Mouse (Mus musculus): ENCODE results near the gene Acvr1b.
A peak's percentile ranks its signal among the peaks of the same experiment; 100 is the strongest.

The Acvr1b gene

DNA sequence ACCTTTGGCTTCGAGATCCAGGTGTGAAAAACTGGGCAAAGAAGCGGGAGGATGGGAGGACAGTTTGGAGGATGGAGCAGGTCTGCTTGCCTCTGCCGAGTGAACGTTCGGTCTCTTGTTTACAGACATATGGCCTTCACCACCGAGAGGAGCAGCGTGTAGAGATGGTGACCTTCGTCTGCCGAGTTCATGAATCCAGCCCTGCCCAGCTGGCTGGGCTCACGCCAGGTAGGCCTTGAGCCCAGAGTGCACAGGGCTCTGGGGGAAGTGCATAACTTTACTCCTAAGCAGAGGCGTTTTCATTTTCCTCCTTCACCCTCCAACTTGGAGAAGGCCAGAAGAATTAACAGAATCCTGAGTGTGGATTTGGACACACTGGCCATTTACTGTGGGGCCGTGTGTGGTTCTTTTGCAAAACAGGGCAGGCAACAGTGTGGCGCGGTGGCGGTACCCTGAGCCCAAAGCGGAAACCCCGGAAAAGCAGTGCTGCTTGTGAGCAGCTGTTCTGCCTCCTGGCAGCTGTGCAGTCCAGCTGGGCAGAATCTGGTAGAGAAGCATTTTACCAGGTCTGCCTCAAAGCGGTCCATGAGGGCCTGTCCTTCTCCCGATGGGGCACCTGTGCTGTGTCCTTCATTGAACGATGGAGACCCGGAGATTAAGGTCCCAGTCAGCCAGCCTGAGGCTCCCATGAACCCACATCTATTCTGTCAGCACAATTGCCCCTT lies 55.2 kb downstream of the Acvr1b start:
- DNase-seq (ENCODE audit: low read depth, low spot score), result no peak

DNA sequence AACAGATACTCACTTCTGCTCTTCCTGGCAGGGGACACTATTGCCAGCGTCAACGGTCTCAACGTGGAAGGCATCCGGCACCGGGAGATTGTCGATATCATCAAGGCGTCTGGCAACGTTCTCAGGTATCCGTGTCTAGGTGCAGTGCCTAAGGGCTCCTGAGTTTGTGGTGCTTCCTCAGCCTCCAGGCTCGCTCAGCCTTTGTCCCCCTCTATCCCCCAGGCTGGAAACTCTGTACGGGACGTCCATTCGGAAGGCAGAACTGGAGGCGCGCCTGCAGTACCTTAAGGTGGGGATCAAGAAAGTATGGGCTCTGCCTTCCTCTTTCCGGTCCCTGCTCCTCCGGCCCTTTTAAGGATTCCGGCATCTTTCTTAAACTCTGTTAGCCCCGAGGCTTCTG lies 56.6 kb downstream of the Acvr1b start:
- no peak for DNase-seq (ENCODE audit: low read depth, low spot score)

DNA sequence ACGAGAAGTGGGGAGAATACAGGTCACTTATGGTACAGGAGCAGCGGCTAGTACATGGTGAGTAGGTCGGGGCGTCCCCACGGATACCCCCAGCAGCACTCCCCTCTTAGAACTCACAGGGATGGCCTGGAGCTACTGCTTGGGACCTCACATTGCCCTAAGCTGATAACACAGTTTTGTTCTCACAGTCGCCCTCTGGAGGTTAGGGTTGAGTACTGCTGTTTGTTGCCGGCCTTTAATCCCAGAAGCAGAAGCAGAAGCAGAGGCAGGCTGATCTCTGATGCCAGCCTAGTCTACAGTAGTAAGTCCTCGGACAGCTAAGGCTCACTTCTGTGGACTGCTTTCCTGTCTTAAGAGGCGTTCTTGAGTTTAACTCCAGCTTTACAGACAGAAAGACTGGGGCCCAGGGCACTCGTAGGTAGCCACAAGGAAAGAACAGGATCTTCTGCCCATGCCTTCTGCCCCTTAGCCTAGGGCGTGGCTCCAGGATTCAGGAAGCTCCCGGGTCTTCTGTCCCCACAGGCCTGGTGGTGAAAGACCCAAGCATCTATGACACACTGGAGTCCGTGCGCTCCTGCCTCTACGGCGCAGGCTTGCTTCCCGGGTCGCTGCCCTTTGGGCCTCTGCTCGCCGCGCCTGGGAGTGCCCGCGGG lies 57.3 kb downstream of the Acvr1b start:
- peak; percentile 94 for DNase-seq (ENCODE audit: low read depth, low spot score)

DNA sequence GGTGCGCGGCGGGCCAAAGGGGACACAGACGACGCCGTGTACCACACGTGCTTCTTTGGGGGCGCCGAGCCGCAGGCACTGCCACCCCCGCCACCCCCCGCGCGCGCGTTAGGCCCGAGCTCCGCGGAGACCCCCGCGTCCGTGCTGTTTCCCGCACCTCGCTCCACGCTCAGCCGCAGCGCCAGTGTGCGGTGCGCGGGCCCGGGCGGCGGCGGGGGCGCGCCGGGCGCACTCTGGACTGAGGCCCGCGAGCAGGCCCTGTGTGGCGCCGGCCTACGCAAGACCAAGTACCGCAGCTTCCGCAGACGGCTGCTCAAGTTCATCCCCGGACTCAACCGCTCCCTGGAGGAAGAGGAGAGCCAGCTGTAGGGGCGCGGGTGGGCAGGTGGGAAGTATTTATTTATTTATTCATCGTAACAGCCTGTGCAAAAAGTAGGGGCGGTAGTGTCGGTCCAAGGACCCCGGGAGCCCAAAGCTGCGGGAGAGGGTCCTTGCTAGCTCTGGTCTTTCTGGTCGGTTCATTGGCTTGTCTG lies 57.8 kb downstream of the Acvr1b start:
- DNase-seq (ENCODE audit: low read depth, low spot score), result peak; percentile 52

GRCm38 (mm10) chr15:101232607-101233006 lies 58.7 kb downstream of the Acvr1b start:
- no peak for DNase-seq (ENCODE audit: low read depth, low spot score)

- no peak for DNase-seq (ENCODE audit: low read depth, low spot score)
Measured at GRCm38 (mm10) chr15:101233183-101233582, 59.3 kb downstream of the Acvr1b start.

- peak; percentile 97 for DNase-seq (ENCODE audit: low read depth, low spot score)
Measured at GRCm38 (mm10) chr15:101233641-101234275, 59.9 kb downstream of the Acvr1b start.

DNA sequence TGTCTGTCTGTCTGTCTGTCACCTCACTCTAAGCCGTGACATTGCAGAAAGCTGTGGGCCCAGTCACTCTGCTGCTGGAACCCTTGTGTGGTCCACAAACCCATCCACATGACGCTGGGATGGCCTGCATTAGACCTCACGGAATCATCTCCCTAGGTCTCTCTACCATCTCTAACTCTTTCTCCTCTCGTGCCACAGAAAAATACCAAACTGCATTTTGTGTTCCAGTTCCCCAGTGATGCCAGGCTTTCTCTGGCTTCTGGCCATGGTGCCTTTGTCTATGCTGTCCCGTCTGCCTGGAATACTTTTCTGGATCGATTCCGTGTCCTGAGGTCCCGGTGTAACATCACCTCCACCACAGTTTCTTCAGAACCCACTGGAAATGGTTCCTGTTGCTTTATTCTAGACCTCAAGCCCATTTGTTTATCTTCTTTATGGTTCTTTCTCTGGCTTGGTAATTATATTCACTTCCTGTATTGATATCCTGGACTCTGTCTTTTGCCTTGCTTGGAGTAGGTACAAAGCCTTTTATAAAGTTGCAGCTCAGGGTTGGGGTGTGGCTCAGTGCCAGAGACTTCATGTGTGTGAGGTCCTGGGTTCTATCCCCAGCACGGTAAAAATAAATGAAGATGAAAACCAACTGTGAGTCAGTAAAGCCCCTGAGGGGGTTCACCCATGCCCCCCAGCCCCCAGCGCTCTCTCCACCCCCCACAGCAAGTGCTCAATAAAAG lies 60.9 kb downstream of the Acvr1b start:
- DNase-seq (ENCODE audit: low read depth, low spot score), result no peak

DNA sequence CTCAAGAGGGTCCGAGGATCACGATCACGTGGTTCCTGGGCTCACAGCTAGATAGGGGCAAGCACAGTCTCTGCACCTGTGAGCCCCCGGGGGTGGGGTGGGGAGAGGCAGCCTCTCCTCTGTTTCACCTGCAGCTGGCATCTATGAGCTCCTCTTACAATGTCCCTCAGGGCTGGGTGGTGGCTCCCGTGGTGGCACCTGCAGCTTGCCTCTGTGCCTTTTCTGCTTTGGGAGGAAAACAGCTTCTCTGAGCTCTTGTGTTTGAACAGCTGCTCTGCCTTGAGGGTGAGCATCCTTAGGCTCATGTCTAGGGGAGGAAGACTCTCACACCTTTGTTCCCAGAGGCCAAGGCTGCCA lies 61.5 kb downstream of the Acvr1b start:
- no peak for DNase-seq (ENCODE audit: low read depth, low spot score)

- DNase-seq (ENCODE audit: low read depth, low spot score), result no peak
Measured at GRCm38 (mm10) chr15:101235728-101236327, 62.0 kb downstream of the Acvr1b start.

DNA sequence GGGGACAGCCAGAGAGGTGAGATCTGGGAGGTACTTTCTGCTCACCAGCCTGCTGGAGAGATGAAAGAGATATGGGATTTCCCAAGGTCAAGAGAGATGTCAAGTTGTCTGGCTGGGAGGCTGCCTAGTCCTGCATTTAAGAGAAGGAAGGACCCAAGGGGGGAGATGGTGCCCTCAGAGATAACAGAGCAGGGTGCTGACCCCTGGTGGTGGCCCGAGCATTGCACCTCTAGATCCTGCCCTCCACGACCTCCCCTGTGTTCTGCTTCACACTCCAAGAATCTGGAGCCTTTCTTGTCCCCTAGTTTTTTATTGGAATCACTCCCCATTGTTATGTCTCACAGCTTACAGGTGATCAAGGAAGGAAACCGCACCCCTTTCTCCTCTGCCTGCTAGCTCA lies 63.0 kb downstream of the Acvr1b start:
- peak; percentile 83 for DNase-seq (ENCODE audit: low read depth, low spot score)

GRCm38 (mm10) chr15:101238885-101239511 lies 65.1 kb downstream of the Acvr1b start:
- peak; percentile 85 for DNase-seq (ENCODE audit: low read depth, low spot score)

- DNase-seq (ENCODE audit: low read depth, low spot score), result peak; percentile 50
Measured at GRCm38 (mm10) chr15:101239821-101240220, 66.0 kb downstream of the Acvr1b start.

GRCm38 (mm10) chr15:101240799-101241204 lies 66.9 kb downstream of the Acvr1b start:
- DNase-seq (ENCODE audit: low read depth, low spot score), result peak; percentile 91

DNA sequence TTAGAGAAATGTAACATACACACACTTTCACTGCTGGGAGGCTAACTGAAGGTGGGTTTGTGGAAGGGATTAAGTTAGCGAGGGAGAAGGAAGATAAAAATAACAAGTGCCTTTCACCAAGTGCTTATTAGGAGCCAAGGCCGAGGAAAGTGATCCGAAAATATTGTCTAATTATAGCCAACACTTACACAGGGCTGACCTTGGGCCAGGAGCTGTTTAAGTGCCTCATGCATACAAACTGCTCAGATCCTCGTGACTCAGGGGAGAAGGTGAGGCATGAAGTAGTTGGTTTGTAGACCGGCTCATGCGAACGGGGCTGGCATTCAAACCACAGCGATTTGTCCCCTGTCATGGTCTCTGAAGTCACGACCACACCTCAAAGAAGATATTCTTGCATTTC lies 67.4 kb downstream of the Acvr1b start:
- no peak for DNase-seq (ENCODE audit: low read depth, low spot score)

- no peak for DNase-seq (ENCODE audit: low read depth, low spot score)
Measured at GRCm38 (mm10) chr15:101241853-101242252, 68.0 kb downstream of the Acvr1b start.

GRCm38 (mm10) chr15:101242645-101243044 lies 68.8 kb downstream of the Acvr1b start:
- peak; percentile 88 for DNase-seq (ENCODE audit: low read depth, low spot score)

DNA sequence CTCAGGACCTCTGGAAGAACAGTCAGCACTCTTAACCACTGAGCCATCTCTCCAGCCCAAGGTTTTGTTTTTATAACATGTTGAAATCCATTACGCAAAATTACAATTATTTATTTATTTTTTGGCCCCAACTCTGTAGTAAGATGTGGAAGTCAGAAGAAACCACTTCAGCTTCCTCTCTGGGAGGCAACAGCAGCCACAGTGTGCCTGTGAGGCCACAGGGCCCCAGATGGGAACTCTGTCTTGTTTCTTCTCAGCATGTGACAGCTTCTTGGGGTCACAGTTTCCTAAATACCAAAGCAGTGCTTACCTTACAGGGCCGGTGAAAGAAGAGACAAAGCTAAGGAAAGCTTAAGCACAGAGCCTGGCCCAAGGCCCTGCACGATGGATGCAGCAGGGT lies 70.1 kb downstream of the Acvr1b start:
- no peak for DNase-seq (ENCODE audit: low read depth, low spot score)

DNA sequence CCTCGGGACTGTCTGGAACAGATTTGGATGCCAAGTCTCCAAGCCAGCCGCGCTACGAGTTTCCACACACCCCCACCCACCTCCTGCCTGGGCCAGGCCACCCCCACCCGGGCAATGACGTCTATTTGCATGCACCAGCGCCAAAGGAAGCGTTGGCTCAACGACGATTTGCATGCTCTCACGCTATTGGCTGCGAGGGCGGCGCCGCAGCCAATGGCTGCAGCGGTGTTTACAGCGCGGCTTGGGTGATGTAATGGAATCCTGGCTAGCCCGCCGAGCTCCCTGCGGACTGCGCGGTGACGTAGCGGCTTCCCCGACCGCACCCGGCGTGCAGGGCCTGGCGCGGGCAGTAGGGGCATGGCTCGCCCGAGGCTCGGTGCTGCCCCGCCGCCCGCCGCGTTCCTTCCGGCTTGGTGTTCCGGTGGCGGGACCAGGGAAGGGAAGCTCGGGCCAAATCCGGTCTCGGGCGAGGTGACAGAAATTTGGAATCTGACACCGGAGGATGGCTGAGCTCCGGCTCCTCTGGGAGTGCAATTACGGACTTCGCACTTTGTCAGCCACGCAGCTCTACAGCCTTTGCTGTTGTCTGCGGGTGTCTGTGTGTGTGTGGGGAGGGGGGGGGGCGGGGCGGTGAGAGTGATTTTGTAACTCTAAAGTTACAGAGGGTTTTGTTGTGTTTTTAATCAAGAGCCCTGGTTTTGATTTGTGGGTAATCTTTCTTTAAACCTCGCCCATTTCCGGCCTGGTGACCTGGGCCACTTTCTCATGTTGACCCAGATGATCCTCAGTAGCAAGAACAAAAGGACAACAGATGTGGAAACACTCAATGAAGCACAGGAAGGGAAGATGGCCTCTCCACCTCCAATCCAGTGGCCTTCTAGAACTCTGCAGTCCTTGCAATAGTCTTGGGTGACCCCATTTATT lies 72.6 kb downstream of the Acvr1b start:
- peak; percentile 99 for DNase-seq (ENCODE audit: low read depth, low spot score)

DNA sequence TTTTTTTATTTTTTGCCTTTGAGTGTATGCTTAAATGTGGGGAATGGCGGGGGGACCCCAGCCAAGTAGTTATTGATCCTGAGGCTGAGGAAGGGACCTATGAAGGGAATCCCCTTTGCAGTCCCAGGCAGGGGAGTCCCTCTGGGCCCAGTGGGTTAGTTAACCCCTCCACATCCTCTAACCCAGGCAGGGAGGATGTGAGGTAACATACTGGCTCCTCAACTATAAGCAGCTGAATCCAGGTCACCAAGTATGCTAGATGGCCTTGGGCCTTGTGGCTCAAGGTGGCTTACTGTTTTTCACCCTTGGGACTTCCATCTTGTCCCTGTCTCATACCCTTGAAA lies 73.3 kb downstream of the Acvr1b start:
- no peak for DNase-seq (ENCODE audit: low read depth, low spot score)
